Mouse (Mus musculus) C2C12 (cell line): ENCODE measurements around the gene Gzmk. TPM values are rescaled to one million over a fixed set of nuclear protein-coding genes. Genes with fewer than 3 reads are reported as not detected.
A peak's percentile ranks its signal among the peaks of the same experiment; 100 is the strongest.

Experiments
- H3K27me3 ChIP-seq: one replicate; pipeline ENCODE4 v1.6.1; 2011; ENCODE audit not compliant: control insufficient read depth, insufficient read depth, insufficient read length
- H3K36me3 ChIP-seq: one replicate; pipeline ENCODE4 v1.6.1; 2011; ENCODE audit not compliant: control insufficient read depth, insufficient read depth
- H3K4me3 ChIP-seq: one replicate; pipeline ENCODE4 v1.5.1; 2011; ENCODE audit warnings: mild to moderate bottlenecking, control low read depth; ENCODE audit not compliant: poor library complexity, insufficient read depth, severe bottlenecking
- H3K79me2 ChIP-seq: one replicate; pipeline ENCODE4 v1.6.1; 2011; ENCODE audit not compliant: control insufficient read depth, insufficient read depth
- H3K79me3 ChIP-seq: one replicate; pipeline ENCODE4 v1.6.1; 2011; ENCODE audit warnings: low read depth, control low read depth
- H3ac ChIP-seq: one replicate; pipeline ENCODE3; 2011; ENCODE audit warnings: low read depth; ENCODE audit not compliant: control insufficient read depth, insufficient read length
- CEBPB ChIP-seq: IDR thresholded peaks from one replicate; pipeline ENCODE4 v1.6.1; 2011; ENCODE audit warnings: low read depth, mild to moderate bottlenecking, control low read depth, moderate library complexity
- CTCF ChIP-seq: IDR thresholded peaks from one replicate; pipeline ENCODE4 v1.5.1; 2011; ENCODE audit not compliant: control insufficient read depth, insufficient read depth, insufficient read length
- FOSL1 ChIP-seq: IDR thresholded peaks from one replicate; pipeline ENCODE4 v1.8.0; 2011; ENCODE audit warnings: mild to moderate bottlenecking, low read length; ENCODE audit not compliant: poor library complexity, insufficient read depth, severe bottlenecking
- MAX ChIP-seq: IDR thresholded peaks from one replicate; pipeline ENCODE4 v1.6.1; 2011; ENCODE audit warnings: mild to moderate bottlenecking, control low read depth
- MYOD1 ChIP-seq: IDR thresholded peaks from one replicate; pipeline ENCODE4 v1.6.1; 2011; ENCODE audit warnings: low read depth; ENCODE audit not compliant: control insufficient read depth, insufficient read length
- MYOG ChIP-seq: IDR thresholded peaks from one replicate; pipeline ENCODE4 v1.6.1; 2011; ENCODE audit not compliant: control insufficient read depth, insufficient read length; ENCODE audit errors: extremely low read depth
- USF1 ChIP-seq: IDR thresholded peaks from one replicate; pipeline ENCODE4 v1.6.1; 2011; ENCODE audit warnings: low read depth, mild to moderate bottlenecking, control low read depth, moderate library complexity
- polyA plus RNA-seq: library from polyadenylated mRNA; unstranded; fragments of >200 nt; fragmentation: generic; extraction: Trizol; gene quantifications from one replicate; pipeline ENCODE4 v1.2.1, GENCODE M21; 2012; ENCODE audit warnings: missing spikeins

Gene Gzmk
- polyA plus RNA-seq, 1 experiment, result 0.26 TPM

- no peak overlapping the region for H3ac ChIP-seq
- H3K27me3 ChIP-seq, result no peaks in the 10 kb centered on the region
- no peaks in the 10 kb centered on the region for H3K79me3 ChIP-seq
- no peaks in the 10 kb centered on the region for H3K79me2 ChIP-seq
- no peak overlapping the region for H3K4me3 ChIP-seq
- no peaks in the 10 kb centered on the region for H3K36me3 ChIP-seq
- TF ChIP-seq CTCF, result no peak
- TF ChIP-seq MYOD1, result no peak
- TF ChIP-seq CEBPB, result no peak
- TF ChIP-seq MYOG, result no peak
- no peak for TF ChIP-seq FOSL1
- TF ChIP-seq USF1, result no peak
- no peak for TF ChIP-seq MAX
These were observed 14.4 kb downstream of the Gzmk start for GRCm38 (mm10) chr13:113211345-113211744.

GRCm38 (mm10) chr13:113209624-113210023 is 16.1 kb downstream of the Gzmk start, which contains the start of gene Esm1:
Gene Esm1, plus strand, starts transcription at chr13:113209659.
- Histone ChIP-seq H3K79me3 (no peaks in the 10 kb centered on the region), H3ac (no peak within 1 kb of the TSS), H3K36me3 (no peaks in the 10 kb centered on the region), H3K27me3 (no peaks in the 10 kb centered on the region), H3K4me3 (no peak within 1 kb of the TSS), H3K79me2 (no peaks in the 10 kb centered on the region)
- no peak for TF ChIP-seq CTCF
- no peak for TF ChIP-seq MYOG
- TF ChIP-seq USF1, result no peak
- TF ChIP-seq CEBPB, result no peak
- no peak for TF ChIP-seq MAX
- TF ChIP-seq FOSL1, result no peak
- no peak for TF ChIP-seq MYOD1

DNA sequence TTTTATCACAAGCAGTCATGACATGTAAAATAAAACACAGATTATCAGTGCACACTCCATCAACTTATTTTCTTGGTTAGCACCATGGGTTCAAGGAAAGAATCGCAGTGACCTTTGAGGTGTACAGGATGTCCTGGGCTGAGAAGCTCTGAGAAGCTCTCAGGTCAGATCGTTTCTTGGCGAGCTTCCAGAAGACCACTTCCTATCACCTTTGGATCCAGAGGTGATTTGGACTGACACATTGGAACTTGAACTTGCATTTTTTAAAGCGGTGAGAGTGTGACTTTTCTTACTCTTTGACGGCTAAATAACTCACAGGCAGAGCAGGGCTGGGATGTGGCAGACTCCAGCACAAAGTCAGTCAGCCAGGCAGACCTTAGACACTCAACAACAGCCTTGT is 20.4 kb downstream of the Gzmk start:
- no peaks in the 10 kb centered on the region for H3K79me2 ChIP-seq
- H3K79me3 ChIP-seq, result no peaks in the 10 kb centered on the region
- H3K27me3 ChIP-seq, result no peaks in the 10 kb centered on the region
- TF ChIP-seq MYOG (no peak), FOSL1 (no peak), MYOD1 (no peak), CEBPB (no peak), CTCF (no peak), USF1 (no peak), MAX (no peak)
- H3ac ChIP-seq, result no peak overlapping the region
- H3K36me3 ChIP-seq, result no peaks in the 10 kb centered on the region
- no peak overlapping the region for H3K4me3 ChIP-seq

- no peak overlapping the region for H3ac ChIP-seq
- no peaks in the 10 kb centered on the region for H3K27me3 ChIP-seq
- no peaks in the 10 kb centered on the region for H3K36me3 ChIP-seq
- TF ChIP-seq FOSL1 (peak; percentile 21), MYOD1 (no peak), MAX (no peak)
- H3K4me3 ChIP-seq, result no peak overlapping the region
- no peaks in the 10 kb centered on the region for H3K79me2 ChIP-seq
- no peaks in the 10 kb centered on the region for H3K79me3 ChIP-seq
These were observed 22.6 kb downstream of the Gzmk start for GRCm38 (mm10) chr13:113203146-113203545.

DNA sequence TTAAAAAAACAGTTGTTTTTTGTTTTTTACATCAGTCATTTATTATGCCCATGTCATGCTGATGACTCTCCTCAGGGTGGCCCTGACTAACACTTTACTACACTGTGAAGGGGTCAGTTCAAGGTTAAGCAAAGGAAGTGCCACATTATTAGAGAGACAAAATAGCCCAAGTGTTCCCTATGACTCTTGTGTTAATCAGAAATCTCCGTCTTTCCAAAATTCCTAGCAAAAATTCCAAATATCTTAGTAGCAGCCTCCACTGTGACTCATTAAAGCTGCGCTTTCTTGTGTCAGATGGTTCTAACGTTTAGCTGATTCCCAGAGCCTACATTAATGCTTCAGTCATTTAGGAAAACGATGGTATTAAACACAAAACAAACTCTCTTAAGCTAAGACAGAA is 23.5 kb downstream of the Gzmk start:
- Histone ChIP-seq H3K27me3 (no peaks in the 10 kb centered on the region), H3K79me2 (no peaks in the 10 kb centered on the region), H3ac (no peak overlapping the region), H3K36me3 (no peaks in the 10 kb centered on the region), H3K79me3 (no peaks in the 10 kb centered on the region), H3K4me3 (no peak overlapping the region)
- TF ChIP-seq MYOD1 (peak; percentile 61), MAX (no peak), MYOG (no peak), FOSL1 (peak; percentile 77)

DNA sequence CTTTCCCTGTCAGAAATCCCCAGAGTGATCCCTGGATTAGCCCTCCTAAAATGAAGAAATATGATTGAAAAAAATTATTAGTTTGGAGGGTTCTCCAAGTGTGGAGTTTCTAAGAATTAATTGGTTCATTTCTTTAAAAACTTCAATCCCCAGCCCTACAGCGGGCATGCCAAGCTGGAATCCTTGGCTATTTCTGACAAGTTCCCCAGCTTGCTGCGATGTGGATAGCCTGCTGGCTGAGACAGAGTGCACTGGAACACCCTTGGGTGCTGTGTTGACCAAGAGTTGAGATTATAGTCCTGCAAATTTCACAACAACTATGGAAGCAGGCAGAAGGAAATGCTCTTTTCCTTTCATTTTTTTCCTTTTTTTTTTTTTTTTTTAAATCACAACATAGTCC is 24.1 kb downstream of the Gzmk start:
- Histone ChIP-seq H3ac (no peak overlapping the region), H3K4me3 (no peak overlapping the region), H3K36me3 (no peaks in the 10 kb centered on the region), H3K27me3 (no peaks in the 10 kb centered on the region), H3K79me2 (no peaks in the 10 kb centered on the region), H3K79me3 (no peaks in the 10 kb centered on the region)
- no peak for TF ChIP-seq CTCF
- TF ChIP-seq CEBPB, result no peak
- TF ChIP-seq MAX, result no peak
- TF ChIP-seq MYOD1, result no peak
- no peak for TF ChIP-seq FOSL1
- no peak for TF ChIP-seq USF1
- no peak for TF ChIP-seq MYOG
